Mouse (Mus musculus) fat pad, adult 2 months (tissue): ENCODE measurements around the gene Mef2c.

Experiments
- DNase-seq: peaks from one replicate; pipeline ENCODE4 v3.0.0-alpha.2; 2011; ENCODE audit warnings: low read depth, low spot score; ENCODE audit errors: extremely low read depth

Mef2c gene

DNA sequence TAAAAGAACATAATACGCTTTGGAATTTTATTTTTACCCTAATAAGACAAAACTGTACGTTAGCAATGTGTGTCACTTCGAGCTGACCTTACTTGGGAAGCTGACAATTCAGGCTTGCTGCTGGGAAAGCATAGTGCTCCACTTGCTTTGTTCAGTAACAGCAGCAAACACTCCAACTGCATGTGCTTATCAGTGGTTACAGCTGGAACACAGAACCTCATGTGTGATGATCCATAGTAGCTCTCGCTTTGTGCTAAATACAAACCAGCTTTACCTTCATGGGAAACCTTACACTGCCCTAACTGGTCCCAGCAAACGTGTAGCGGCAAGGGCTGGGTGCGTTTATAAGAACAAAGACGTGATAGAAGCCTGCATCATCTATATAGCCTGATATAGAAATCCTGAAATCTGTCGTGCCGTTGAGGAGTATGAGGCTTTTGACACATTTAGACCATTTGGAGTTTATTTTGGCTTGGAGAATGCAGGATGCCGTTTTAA is 65.0 kb downstream of the Mef2c start:
- DNase-seq: no peak

DNA sequence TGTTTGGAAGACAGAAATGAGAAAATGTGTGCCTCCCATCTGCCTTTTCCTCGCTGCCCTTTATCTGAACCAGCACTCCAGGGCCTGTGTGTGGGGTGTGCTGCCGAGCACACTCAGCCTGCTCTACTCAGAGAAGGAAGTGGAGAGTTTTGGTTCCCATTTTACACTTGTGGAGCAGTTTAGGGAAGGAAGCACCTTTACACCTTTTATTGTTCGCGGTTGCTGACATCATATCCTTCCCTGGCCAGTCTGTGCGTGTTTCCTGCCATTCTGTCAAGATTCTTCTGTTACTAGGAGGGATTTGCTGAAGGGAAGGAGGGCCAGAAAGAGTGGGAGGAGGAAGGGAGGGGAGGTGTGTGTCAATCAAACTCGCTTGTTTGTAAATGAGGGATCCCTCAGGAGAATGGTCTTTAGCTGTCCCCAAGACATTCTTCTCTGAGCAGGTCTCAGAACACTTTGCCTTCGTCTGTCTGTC is 68.2 kb downstream of the Mef2c start:
- DNase-seq: no peak

DNA sequence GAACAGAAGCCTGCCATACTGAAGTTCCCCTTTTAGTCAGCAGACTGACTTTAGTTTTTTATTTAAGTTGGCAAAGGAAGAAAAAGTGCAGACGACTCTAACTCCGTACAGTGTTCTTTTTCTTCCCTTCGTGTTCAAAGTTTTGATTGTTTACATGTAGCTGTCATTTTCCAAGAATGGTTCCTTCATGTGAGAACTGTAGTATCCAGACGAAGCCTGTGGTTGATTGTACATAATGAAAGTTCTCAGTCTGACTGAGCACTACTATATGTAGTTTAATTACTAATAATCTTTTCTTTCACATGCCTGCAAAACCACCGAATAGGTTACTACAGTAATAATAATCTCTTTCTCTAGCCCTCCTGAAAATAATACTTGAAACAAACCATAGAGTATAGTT is 68.6 kb downstream of the Mef2c start:
- DNase-seq: no peak

DNA sequence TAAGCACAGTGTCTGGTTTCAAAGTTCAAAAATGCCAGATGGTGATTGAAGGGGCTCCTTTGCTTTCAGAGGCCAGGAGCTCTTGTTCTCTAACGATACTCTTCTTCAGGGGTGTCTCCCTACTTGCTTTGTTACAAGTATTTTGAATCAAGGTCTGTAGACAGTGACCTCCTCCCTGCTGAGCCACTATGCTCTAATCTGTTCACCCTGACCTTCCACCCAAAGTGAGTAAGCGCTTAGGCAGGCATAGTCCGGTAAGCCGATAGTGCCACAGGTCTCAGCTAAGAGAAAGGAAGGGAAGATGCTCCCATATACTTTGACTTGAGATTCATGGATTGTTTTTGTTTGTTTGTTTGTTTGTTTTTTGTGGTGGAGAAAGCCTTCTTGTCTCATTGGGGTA is 69.5 kb downstream of the Mef2c start:
- no peak for DNase-seq

DNA sequence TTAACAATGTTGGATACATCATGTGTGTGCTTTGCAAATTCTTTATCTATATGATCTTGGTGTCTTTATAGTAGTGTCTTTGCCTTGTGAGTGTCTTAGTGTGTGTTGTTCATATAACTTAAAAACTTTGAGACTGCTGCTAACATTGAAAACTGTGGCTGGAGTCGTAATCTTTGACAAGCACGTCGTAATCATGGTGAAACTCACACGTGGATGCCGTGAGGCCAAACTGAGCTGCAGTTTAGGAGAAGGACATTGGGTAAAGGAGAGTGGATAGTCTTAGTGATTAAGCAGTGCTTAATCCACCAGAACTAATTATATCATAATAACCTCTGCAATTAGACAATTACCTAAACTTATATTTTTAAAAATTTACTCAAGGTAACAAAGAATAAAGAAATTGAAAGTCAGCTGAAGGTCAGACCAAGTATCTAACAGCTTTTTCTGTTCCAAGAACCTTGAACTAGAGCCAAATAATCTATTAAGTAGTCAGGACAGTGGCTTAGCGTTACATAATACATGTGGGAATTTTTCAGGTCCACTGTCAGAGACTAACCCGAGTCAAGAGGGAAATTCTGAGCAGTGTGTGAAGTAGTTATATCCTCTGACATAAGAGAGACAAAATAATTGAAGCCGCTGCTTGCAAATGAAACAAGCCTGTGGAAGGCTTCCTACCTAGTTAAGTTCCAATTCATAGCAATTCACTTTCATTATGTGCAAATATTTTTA is 70.2 kb downstream of the Mef2c start:
- no peak for DNase-seq

DNA sequence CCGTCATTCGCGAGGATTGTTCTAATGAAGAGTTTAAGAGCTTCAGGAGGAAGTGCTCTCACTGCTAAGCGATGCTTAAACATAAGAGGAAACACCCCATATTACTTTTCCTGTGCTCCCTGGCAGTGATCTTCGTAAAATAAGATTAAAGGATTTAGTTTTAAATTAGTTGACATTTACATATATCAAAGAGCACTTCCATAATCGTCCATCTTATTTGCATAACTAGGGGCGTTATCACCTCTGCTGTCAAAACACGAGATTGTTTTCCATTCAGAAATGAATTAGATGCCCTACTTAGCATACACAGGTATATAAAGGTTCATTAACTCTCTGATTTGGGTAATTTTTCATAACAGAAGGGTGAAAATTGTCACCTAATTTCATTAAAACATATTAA is 71.0 kb downstream of the Mef2c start:
- no peak for DNase-seq

DNA sequence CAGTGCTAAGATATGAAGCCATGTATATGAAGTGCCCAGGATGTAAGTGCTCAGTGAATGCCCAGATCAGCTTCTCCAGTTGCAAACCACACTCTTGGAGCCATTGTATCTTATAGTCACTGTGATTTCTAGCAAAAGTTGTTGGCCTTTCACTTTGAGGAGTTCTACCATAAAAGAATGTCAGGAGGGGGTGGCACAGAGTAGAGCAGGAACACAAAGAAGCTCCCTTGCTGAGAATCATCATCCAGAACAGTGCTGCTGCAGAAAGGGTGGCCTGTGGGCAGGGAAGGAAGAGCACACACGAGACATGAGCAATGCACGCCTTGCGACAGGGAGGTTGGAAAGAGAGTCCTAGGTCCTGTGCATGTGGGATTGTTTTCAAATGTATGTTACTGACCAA is 75.6 kb downstream of the Mef2c start:
- no peak for DNase-seq

DNA sequence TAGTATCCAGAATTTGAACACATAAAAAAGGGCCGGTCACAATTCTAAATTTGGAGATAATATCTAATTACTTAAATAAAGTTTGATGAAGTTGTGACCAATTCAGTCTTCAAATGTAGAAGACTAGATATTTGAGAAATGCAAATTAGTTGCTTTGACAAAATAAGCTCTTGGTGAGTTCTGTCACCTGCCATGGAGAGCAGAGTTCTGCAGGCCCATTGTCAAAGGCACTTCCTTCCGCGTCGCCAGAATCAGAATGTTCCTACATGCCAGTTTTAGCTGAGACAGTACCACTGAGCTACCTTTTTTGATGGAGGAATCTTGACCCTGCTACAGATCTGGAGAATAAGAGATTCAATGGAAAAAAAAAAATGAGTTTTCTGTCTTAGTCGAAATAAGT is 77.0 kb downstream of the Mef2c start:
- DNase-seq: no peak

DNA sequence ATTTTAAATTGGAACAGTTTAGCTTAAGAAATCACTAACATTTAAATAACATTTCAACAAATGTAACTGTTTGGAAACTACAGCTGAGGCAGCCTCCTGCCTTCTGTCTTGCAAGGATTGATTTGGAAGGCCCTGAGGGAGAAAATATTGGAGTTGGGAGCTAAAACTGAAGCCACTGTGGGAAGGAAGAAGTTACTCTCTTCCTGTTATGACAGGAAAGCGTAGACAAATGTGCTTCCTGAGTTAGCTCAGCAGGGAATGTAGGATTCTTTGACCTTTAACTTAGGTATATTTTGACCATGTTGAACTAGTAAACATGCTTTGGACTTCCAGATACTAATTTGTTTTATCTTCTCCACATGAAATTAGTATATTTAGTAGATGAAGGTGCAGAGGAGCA is 78.7 kb downstream of the Mef2c start:
- DNase-seq: no peak

DNA sequence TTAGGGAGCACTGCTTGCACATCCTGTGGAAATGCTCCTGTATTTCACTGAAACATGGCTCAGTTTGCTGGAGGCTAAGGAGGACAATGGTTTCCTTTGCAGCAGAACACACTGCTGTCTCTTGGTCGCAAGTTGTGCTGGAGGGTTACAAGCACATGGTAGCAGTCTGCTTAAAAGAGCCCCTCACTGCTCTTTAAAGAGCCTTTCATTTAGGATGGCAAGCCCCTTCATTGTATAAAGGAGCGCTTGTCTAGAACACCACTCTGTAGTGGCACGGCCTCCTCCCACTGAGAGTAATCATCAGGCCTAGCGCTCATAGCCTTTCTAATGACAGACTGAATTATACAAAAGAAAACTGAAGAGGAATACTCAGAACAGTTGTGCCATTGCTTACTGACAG is 80.0 kb downstream of the Mef2c start:
- DNase-seq: no peak

DNA sequence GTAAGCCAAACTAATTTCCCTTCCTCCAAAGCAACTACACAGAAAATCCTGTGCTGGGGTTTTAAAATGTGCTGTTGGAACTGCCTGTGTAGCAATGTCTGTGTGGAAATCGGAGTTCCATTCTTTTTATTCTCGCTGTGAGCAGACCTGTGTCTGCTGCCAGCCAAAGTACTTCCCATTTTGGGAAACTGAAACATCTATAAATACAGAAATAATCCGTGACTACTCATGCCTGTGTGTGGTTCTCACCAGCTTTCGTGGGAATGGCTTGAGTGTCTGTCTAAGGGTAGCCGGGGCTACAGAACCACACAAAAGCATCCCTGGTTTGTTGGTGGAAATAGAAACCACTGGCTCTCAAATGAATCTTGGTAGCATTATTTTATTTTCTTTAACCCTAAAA is 81.5 kb downstream of the Mef2c start:
- DNase-seq: no peak

DNA sequence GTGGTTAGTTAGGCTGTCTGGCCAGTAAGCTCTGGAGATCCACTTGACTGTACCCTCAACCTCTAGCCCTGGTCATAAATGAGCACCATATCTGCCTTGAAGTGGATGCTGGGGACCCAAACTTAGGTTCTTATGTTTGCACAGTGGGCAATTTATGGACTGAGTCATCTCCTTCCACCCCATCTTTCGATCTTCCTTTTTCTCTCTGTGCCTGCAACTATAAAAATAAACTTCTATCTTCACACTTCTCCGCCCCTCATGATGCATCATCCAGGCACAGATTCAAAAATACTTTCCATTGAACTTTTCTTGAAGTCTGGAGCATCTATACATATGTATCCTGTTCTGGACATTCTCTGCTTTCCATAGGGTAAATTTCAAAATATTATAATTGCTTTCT is 84.4 kb downstream of the Mef2c start:
- DNase-seq: no peak

DNA sequence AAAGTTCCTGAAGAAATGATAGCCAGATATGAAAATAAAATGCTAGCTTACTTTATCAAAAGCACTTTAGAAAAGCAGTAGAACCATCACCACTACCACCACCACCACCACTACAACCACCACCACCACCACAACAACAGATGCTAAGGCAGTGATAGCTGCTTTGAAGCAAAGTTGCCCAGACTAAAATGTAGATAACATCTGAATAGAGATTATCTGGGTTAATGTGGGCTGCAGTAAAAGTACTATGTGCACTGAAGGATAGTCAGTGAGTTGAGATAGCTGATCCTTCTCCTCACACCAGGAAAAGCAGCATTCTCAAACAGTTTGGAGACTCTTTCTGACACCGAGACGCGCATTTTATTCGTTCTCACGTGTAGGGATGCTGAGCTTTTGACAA is 87.1 kb downstream of the Mef2c start:
- no peak for DNase-seq

DNA sequence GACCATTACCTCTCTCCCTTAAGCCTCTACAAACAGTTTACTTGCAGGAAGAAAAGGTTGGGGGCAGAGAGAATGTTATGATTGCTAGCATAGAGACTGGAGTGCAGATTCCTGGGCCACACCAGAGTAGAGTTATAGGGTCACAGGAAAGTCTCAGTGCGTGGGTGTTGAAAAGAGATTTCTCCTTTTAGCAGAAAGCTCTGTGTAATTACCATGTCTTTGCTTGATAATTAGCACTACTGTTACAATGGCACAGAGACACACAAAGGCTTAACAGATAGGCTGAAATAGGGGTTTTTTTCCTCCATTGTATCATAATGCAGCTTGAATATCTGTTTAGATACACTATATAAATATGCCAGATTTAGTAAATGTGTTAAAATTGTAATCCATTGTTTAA is 91.6 kb downstream of the Mef2c start:
- DNase-seq: no peak

DNA sequence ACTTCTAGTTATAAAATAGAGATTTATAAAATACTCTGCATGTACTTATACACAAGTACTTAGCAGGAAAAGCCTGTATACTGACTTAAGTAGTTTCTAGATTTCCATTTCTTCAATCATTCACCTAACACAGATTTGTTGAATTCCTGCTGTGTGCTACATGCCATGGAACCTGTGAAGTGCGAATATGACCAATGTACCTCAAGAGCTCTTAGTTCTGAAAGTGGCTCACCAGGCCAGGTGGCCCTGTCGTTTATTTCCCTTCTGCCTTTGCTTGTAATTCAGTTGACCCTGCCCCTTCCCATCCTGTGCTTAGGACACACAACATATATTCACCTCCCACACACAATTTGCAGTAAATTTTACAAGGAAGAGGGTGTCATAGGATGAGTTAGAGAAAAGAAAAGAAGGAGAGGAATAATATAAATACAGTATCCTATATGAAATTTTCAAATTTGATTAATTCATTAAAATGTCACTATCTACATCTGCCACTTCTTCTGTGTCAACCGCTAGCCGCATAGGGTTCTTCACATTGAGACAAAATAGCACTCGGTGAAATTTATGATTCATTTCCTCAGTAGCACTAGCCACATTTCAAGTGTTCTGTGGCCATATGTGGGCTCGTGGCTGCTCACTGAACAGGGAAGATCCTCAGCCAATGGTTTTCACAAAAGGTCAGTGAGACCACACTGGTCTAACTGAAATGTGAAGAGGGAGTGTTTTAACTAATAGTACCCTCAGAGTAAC is 93.3 kb downstream of the Mef2c start:
- DNase-seq: no peak

DNA sequence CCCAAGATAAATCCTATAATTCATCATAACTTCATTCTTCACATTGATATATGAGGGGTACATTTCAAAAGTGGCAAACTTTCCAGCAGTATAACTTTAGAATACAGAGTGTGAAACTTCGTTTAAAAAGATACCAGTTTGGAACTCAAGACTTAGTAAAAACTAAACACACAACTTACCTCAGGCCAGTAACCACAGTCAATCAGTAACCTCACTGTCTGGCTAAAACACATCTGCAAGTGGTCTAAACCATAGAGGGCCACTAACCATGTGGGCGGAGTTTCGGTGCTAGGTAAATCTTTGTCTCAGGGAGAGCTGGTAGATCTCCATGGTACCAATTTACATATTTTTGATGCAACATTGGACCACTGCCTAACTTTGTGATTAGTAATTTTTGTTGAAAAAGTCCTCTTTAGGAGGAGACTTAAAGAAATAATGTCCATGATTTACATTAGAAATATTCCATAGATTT is 93.9 kb downstream of the Mef2c start:
- DNase-seq: no peak

DNA sequence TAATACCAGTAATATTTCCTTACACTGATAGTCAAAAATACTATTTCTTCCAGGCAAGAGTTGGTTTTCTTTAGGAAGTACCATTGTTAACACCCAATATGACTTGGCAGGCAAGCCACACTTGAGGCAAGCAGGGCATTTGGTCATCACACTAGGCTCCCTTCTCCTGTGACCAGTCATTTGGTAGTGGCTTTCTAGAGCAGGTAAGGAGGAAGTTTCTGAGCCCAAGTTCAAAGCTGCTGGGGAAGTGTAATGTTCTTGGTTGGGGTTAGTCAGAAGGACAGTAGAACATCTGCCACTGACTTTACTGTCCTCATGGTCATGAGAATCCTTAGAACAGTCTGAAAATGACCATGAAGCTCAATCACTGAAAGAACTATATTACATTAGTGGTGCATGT is 96.5 kb downstream of the Mef2c start:
- DNase-seq: no peak

DNA sequence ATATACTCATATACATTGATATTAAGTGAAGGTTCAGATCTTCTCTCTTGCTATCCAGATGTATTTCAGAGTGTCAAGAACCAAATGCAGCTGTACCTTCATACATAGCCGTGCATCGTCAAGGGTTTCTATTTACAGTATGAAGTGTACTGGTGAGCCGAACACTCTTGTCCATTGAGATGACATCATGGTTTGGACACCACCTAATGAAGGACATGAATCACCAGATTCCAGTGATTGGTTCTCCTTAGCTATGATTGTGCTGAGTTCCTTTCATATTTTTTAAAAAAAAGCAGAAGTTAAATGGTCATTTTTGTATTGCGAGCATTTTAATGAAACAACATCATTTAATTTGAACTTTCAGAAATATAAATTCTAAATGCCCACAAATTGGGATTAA is 97.9 kb downstream of the Mef2c start:
- no peak for DNase-seq

DNA sequence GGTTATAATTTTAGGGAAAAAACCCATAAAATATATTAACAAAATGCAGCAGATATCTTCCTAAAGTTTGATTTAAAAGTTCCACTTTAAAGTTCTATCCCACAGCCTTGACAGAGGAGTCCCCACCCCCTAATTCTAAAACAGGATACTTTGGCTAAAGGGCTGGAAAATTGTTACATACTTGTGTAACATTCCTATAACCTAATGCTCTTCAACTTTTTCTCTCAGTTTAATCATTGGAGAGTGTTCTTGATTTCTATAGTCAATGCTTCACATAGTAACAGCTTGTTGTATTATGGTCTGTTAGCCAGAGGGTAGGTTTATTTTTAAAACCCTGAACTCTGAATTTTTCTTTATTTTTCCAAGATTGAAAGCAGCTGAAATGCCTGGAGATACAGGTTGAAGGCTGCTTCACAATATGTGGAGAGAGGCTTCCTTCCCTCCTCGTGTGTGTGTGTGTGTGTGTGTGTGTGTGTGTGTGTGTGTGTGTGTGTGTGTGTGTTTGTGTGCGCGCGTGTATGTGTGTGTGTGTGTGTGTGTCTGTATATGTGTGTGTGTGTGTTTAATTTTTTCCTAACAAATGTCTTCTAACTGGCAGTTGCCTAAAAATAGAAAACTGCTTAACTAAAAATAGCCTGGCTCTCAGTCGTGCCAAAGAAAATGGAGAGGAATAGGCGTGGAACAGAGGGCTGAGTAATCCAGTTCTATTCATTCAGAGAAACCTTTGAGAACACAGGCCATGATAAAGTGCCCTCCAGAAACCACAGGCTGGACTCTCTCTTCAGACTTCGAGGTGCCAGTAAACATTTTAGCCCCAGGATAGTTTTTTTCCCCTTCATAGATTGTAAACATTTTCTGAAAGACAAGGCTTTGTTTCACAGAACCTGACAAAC is 99.8 kb downstream of the Mef2c start:
- DNase-seq: no peak

DNA sequence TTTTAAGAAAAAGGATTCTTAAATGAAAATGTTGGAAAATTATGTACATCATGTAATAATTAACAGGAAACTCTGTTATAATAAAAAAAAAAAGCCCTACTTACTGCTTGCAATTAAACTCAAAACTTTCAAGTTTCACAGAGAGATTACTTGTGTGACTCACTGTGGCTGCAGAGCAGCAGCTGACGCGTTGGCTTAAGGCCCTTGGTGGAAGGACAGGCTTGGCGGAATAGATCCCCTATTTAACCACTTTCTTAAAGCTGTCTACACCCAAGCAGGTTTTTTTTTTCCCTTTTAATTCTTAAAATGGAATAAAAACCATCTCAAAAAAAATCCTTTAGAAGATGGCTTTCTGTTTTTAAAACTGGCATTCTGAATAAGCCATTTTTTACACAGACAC is 100.5 kb downstream of the Mef2c start:
- DNase-seq: no peak

DNA sequence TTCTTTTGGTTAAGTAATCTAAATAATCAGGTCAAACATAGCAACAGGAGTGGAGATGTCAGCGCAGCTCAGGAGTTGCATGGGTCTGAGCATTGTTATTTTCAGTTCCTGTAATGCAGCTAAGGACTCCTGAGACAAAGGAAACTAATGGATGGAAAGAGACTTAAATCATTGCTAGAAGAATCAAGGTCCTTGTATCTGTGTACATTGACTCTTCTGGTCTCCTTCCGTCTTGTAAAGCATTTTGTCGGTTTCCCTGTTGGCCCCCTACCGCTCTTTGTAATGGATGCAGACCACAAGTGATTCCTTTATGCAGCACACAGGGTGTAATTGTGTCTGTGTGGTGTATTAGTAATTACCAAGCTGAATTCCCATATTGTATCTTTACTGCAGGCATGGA is 101.0 kb downstream of the Mef2c start:
- DNase-seq: no peak
